Mouse (Mus musculus): Measurements from ENCODE around the gene Ifi27l2a.

- TF ChIP-seq POLR2A (IDR thresholded peaks at IDR 0.05; ENCODE audit: insufficient read length, low read depth): no peak
- no peak for TF ChIP-seq MYOG (IDR thresholded peaks at IDR 0.05; ENCODE audit: control insufficient read depth in 1 of 3, insufficient read depth in 1 of 3, insufficient read length in 2 of 3, low read depth in 2 of 3)
- TF ChIP-seq POLR2AphosphoS2 (IDR thresholded peaks at IDR 0.05; ENCODE audit: insufficient read length, low read depth): no peak
- TF ChIP-seq SRF (IDR thresholded peaks at IDR 0.05; ENCODE audit: control insufficient read depth, insufficient read length, low read depth): no peak
- no peak for TF ChIP-seq USF1 (IDR thresholded peaks at IDR 0.05; ENCODE audit: low read depth)
- no peak for TF ChIP-seq MAX (IDR thresholded peaks at IDR 0.05; ENCODE audit: low read depth)
- no peak for TF ChIP-seq E2F4 (IDR thresholded peaks at IDR 0.05; ENCODE audit: insufficient read depth)
- TF ChIP-seq MYOD1 (IDR thresholded peaks at IDR 0.05; ENCODE audit: control insufficient read depth in 1 of 3, insufficient read length in 2 of 3, low read depth in 2 of 3): no peak
- no peak for TF ChIP-seq CEBPB (IDR thresholded peaks at IDR 0.05; ENCODE audit: insufficient read depth, poor library complexity, severe bottlenecking)
Observed at GRCm38 (mm10) chr12:103457140-103457539, 13.7 kb upstream of the Ifi27l2a start, which contains the start of gene Ifi27l2b.

Data from myocyte (in vitro differentiated cells).